Mouse (Mus musculus): ENCODE data around the gene Rnf138rt1. TPM values are rescaled to one million over a fixed set of nuclear protein-coding genes. Genes with fewer than 3 reads are reported as not detected.
A peak's percentile ranks its signal among the peaks of the same experiment; 100 is the strongest.

Rnf138rt1 gene
- not detected for total RNA-seq (2021)
- long read RNA-seq, experiment 1: 0 reads
- long read RNA-seq, experiment 2: 0 reads

GRCm38 (mm10) chrX:163760617-163761434 lies at the start of gene Rnf138rt1:
Gene Rnf138rt1 (minus strand): TSS chrX:163761329.
- peak; percentile 0 for DNase-seq (ENCODE audit: low spot score)

DNA sequence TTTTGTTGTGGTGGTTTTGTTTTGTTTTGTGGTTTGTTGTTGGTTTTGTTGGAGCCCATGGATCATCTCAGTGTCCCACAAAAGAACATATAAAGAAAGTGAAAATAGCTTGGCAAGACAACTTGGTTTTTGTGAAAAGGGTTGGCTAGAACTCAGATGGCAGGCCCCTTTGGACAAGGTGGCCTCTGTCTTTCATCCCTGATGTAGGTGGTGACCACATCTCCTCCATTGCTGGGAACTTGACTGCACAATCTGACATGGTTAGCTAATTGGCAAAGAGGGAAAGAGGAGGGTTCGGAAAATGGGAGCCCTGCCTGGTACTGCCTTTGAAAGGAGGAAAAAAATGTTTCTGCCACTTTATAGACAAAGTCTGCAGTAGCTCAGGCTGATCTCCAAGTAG lies 46.1 kb upstream of the Rnf138rt1 start:
- DNase-seq (ENCODE audit: low spot score): no peak

GRCm38 (mm10) chrX:163766290-163766689 lies 5.2 kb upstream of the Rnf138rt1 start:
- DNase-seq (ENCODE audit: low spot score): no peak

GRCm38 (mm10) chrX:163761435-163761828 lies 303 bp upstream of the Rnf138rt1 start:
- no peak for DNase-seq (ENCODE audit: low spot score)

GRCm38 (mm10) chrX:163745996-163746395 lies 15.1 kb downstream of the Rnf138rt1 start:
- DNase-seq (ENCODE audit: low spot score): no peak

GRCm38 (mm10) chrX:163743896-163744295 lies 17.2 kb downstream of the Rnf138rt1 start:
- no peak for DNase-seq (ENCODE audit: low spot score)

- DNase-seq (ENCODE audit: low spot score): no peak
Measured at GRCm38 (mm10) chrX:163738904-163739303, 22.2 kb downstream of the Rnf138rt1 start.

- no peak for DNase-seq (ENCODE audit: low spot score)
Measured at GRCm38 (mm10) chrX:163734145-163734544, 27.0 kb downstream of the Rnf138rt1 start.

DNA sequence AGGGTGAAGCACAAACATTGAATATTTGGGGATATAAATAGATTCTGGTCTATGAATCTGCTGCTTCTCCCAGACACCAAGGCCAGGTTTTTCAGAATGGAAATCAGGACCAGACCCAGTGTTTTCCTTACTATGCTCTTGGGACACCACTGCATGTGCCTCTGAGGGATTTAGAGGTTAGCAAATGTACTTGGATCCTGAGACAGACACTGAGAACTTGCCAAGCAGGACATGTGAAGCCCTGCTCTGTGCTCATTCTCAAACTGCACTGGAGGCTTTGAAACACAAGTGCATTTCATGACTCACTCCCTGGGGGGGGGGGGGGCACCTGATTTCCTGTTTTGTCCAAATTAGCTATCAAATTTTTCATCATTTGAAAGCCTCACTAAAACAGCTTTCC lies 37.5 kb downstream of the Rnf138rt1 start:
- DNase-seq (ENCODE audit: low spot score): peak; percentile 29

DNA sequence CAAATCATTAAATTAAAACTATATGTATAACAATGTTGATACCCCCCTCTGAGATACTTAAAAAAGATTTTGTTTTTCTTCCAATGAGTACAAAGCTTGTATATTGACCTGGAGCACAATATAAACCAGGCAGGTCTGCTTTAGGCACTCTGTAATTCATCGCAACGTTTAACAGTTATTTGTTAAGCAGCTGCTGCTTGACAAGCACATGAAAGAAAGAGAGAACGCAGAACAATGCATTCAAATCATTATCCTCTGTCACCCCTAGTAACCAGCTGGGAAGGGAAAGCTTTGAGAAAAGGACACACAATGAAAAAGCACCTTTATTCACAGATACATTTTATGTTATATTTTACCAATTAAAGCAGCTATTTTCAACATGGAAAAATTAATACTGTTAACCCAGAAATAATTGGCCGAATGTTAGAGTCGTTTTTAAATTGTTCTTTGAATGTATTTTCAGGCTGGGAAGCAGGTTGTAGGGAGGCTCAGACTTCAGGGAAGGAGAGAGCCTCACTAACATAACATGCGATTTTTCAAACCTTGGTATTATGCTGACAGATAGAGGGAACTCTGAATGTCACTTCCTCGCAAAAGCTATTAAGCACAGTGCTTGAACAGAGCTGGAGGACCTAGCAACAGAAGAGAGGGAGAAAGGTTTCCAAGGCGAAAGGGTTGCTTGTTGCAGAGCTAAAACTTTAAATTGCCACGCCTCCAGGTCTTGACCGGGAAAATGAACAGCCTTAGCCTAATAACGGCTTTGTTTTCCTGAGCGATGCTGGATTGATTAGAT lies 38.1 kb downstream of the Rnf138rt1 start:
- no peak for DNase-seq (ENCODE audit: low spot score)

DNA sequence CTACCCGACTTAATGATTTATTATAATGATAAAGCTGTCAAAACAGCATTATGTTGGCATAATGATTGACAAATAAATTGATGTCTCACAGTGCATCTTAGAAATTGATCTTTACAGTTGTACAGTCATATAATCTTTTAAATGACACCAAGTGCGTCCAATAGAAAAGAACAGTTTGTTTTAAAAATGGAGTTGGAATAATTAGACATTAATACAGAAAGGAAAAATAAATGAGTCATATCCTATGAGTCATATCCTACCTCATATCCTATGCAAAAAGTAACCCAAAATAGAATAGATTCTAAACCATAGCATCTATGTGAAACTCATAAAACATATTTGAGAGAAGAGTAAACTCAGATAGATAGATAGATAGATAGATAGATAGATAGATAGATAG lies 40.5 kb downstream of the Rnf138rt1 start:
- no peak for DNase-seq (ENCODE audit: low spot score)

Other genes starting within 250 kb of the Rnf138rt1 start
- not detected for gene Grpr, start 211.7 kb downstream of the Rnf138rt1 start, total RNA-seq (2021)
- 10 to 100 TPM; 23.0 to 33.9 TPM for gene Ap1s2, start 147.7 kb upstream of the Rnf138rt1 start, total RNA-seq (2021)
- gene Zrsr2, start 197.3 kb upstream of the Rnf138rt1 start, total RNA-seq (2021): 10 to 100 TPM; 11.5 to 16.0 TPM

Data from gastrocnemius, adult 18-20 months (tissue).